Mouse (Mus musculus) liver, embryonic 12.5 days (tissue): ENCODE results near the gene Hlcs. TPM values are rescaled to one million over a fixed set of nuclear protein-coding genes. Genes with fewer than 3 reads are reported as not detected.
A peak's percentile ranks its signal among the peaks of the same experiment; 100 is the strongest.

Source experiments
- ATAC-seq: fragments of 200-750 bp; cut with Nextera tagmentation; 2 replicates; pipeline ENCODE4 v1.8.0; 2017; ENCODE audit warnings: moderate number of reproducible peaks, mild to moderate bottlenecking, moderate library complexity
- H3K27ac ChIP-seq: fragments of 300-500 bp; sonication (generic); 2 replicates; pipeline ENCODE4 v1.5.1; 2016; ENCODE audit warnings: mild to moderate bottlenecking
- H3K27me3 ChIP-seq: fragments of 300-500 bp; sonication (generic); replicated peaks from 2 replicates; pipeline ENCODE4 v1.6.1; 2016; ENCODE audit warnings: mild to moderate bottlenecking, moderate library complexity
- H3K36me3 ChIP-seq: fragments of 300-500 bp; sonication (generic); 2 replicates; pipeline ENCODE4 v1.6.1; 2016; ENCODE audit warnings: mild to moderate bottlenecking, moderate library complexity
- H3K4me1 ChIP-seq: fragments of 300-500 bp; sonication (generic); 2 replicates; pipeline ENCODE4 v1.6.1; 2016
- H3K4me2 ChIP-seq: fragments of 300-500 bp; sonication (generic); 2 replicates; pipeline ENCODE4 v1.6.1; 2016; ENCODE audit warnings: mild to moderate bottlenecking, moderate library complexity
- H3K4me3 ChIP-seq: fragments of 300-500 bp; sonication (generic); 2 replicates; pipeline ENCODE4 v1.5.1; 2016; ENCODE audit warnings: mild to moderate bottlenecking, moderate library complexity
- H3K9ac ChIP-seq: fragments of 300-500 bp; sonication (generic); 2 replicates; pipeline ENCODE4 v1.6.1; 2016; ENCODE audit warnings: mild to moderate bottlenecking, moderate library complexity
- H3K9me3 ChIP-seq: fragments of 300-500 bp; sonication (generic); replicated peaks from 2 replicates; pipeline ENCODE4 v1.6.1; 2016; ENCODE audit warnings: mild to moderate bottlenecking, moderate library complexity
- WGBS: fragments of 180-500 bp; shearing (Covaris S2); methylation state at CpG from one replicate; pipeline ENCODE4 v1.1.7; 2016; ENCODE audit not compliant: insufficient replicate concordance; 5-methylcytosine and 5-hydroxymethylcytosine counted together
- polyA plus RNA-seq: library from polyadenylated mRNA; unstranded; fragments of >200 nt; fragmentation: Nextera tagmentation; extraction: Ambion mirVana; gene quantifications from 2 replicates; pipeline ENCODE4 v1.2.1, GENCODE M21; 2016

Hlcs gene
- polyA plus RNA-seq, 1 experiment from 2014 or later: 4.9 TPM

GRCm38 (mm10) chr16:94235718-94236117 is 77.7 kb downstream of the Hlcs start:
- peaks cover 28% of the 10 kb centered on the region for H3K4me1 ChIP-seq
- peak; percentile 53; the same call in 1 of the 2 replicates for ATAC-seq
- H3K36me3 ChIP-seq: no peaks in the 10 kb centered on the region
- H3K4me3 ChIP-seq: no peak overlapping the region
- H3K4me2 ChIP-seq: no peak overlapping the region
- WGBS: 80% methylated on average over 6 of the region's 6 CpGs
- no peaks in the 10 kb centered on the region for H3K9me3 ChIP-seq
- H3K9ac ChIP-seq: no peak overlapping the region
- H3K27ac ChIP-seq: peak overlapping the region; percentile 66
- H3K27me3 ChIP-seq: no peaks in the 10 kb centered on the region

- no peaks in the 10 kb centered on the region for H3K9me3 ChIP-seq
- ATAC-seq: no peak
- no peak overlapping the region for H3K9ac ChIP-seq
- H3K27me3 ChIP-seq: no peaks in the 10 kb centered on the region
- H3K4me3 ChIP-seq: no peak overlapping the region
- no peaks in the 10 kb centered on the region for H3K36me3 ChIP-seq
- WGBS: 48% methylated on average over 4 of the region's 4 CpGs
- H3K4me1 ChIP-seq: peaks cover 28% of the 10 kb centered on the region
- no peak overlapping the region for H3K27ac ChIP-seq
- H3K4me2 ChIP-seq: no peak overlapping the region
Observed at GRCm38 (mm10) chr16:94234202-94234601, 79.2 kb downstream of the Hlcs start.

DNA sequence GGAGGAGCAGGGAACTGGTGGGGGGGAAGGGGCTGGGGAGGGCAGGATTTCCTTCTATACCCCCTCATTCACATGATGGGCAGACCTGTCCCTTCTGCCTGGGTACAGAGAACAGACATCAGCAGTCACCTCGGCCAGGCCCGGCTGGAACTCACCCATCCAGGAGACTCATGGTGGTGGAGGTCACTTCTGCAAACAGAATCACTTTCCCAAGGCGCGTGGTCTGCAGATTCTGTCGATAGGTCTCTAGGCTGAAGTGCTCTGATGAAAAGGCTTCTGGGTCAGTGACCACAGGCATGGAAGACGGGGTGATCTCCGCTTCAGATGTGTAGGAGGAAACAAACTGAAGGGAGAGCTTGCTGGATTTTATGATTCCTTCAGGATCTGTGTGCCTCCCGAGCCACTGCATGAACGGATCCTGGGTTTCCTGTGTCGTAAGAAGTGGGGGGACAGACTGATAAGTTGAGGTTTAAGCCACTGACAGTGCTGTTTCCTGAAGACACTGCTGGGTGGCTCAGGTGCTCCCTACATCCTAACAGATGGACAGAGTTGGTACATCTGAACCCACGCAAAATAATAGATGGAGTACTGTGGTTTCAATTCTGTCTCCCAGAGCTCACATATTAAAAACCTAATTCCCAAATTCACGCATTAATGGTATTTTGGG is 82.3 kb downstream of the Hlcs start:
- 38% methylated on average over 12 of the region's 12 CpGs for WGBS
- Histone ChIP-seq H3K9me3 (no peaks in the 10 kb centered on the region), H3K27me3 (no peaks in the 10 kb centered on the region), H3K4me3 (no peak overlapping the region), H3K27ac (no peak overlapping the region), H3K36me3 (no peaks in the 10 kb centered on the region), H3K9ac (no peak overlapping the region), H3K4me1 (peaks cover 17% of the 10 kb centered on the region), H3K4me2 (no peak overlapping the region)
- no peak for ATAC-seq

DNA sequence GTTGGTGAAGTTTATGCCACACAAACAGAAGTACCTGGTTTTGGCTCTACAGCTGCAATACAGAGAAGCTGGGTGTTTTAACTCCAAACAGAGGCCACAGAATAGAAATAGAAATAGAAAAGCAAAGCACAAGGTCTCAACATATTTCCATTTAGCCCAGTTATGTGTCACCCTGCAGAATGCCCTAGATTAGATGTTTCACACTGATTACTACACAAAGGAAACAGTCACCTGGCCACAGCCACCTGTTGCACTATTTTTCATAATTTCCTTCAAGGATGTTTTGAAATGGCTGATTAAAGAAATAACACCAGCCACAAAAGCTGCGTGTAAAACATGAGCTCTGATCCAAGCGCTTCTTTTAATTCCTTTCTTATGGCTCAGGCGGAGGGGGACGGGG is 82.9 kb downstream of the Hlcs start:
- Histone ChIP-seq H3K4me1 (peaks cover 12% of the 10 kb centered on the region), H3K27me3 (no peaks in the 10 kb centered on the region), H3K36me3 (no peaks in the 10 kb centered on the region), H3K4me3 (no peak overlapping the region), H3K27ac (no peak overlapping the region), H3K4me2 (no peak overlapping the region), H3K9me3 (no peaks in the 10 kb centered on the region), H3K9ac (no peak overlapping the region)
- ATAC-seq: no peak
- WGBS: 78% methylated on average over 4 of the region's 4 CpGs

DNA sequence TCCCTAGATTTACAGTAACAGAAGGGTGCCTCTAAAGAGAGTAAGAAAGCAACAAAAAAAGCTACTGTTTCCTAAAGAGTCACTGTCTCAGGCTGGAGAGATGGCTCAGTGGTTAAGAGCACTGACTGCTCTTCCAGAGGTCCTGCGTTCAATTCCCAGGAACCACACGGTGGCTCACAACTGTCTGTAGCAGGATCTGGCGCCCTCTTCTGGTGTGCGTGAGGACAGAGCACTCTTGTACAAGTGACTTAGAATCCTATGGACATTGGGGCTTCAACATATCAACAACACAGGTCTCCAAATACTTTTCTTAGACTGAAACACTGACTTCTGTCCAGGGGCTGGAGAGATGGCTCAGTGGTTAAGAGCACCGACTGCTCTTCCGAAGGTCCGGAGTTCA is 83.5 kb downstream of the Hlcs start:
- no peak overlapping the region for H3K27ac ChIP-seq
- no peak overlapping the region for H3K9ac ChIP-seq
- no peak overlapping the region for H3K4me2 ChIP-seq
- WGBS: 89% methylated on average over 7 of the region's 7 CpGs
- no peak overlapping the region for H3K4me3 ChIP-seq
- H3K4me1 ChIP-seq: peaks cover 7% of the 10 kb centered on the region
- ATAC-seq: no peak
- no peaks in the 10 kb centered on the region for H3K9me3 ChIP-seq
- no peaks in the 10 kb centered on the region for H3K27me3 ChIP-seq
- no peaks in the 10 kb centered on the region for H3K36me3 ChIP-seq

DNA sequence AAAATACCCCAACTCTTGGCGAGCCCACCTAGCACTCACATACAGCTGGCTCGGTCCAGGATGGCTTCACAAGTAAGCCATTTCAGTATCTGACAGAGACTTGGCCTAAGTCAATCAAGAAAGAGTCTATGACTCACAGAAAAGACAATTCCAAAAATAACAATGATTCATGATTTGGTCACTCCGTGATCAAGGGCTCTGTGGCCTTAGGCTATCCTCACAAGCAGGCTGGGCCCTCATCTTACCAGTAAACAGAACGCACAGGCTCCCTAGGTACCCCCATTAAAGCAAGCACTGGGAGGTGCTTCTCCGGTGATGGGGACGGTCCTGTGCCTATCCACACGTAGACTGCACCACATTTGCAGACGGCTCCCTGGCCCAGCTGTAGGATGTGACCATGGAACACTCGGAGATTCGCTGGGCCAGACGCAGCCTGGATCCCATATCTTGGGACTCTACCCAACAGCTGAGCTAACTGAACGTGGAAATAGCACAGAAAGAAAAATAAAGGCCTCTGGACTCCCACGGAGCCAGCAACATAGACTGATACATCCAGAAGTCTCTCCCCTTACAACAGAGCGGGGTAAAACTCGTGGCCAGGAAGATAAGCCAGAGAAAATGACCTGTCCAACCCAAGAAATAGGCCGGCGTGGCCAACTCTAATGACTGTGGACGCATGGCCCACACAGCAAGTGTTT is 84.4 kb downstream of the Hlcs start:
- Histone ChIP-seq H3K27ac (no peak overlapping the region), H3K9me3 (no peaks in the 10 kb centered on the region), H3K9ac (no peak overlapping the region), H3K4me1 (peaks cover under 1% of the 10 kb centered on the region), H3K4me3 (no peak overlapping the region), H3K4me2 (no peak overlapping the region), H3K27me3 (no peaks in the 10 kb centered on the region), H3K36me3 (no peaks in the 10 kb centered on the region)
- ATAC-seq: no peak
- 80% methylated on average over 18 of the region's 18 CpGs for WGBS

GRCm38 (mm10) chr16:94227328-94228018 is 85.9 kb downstream of the Hlcs start:
- no peaks in the 10 kb centered on the region for H3K27me3 ChIP-seq
- H3K9me3 ChIP-seq: no peaks in the 10 kb centered on the region
- H3K27ac ChIP-seq: no peak overlapping the region
- no peak overlapping the region for H3K4me2 ChIP-seq
- H3K4me3 ChIP-seq: no peak overlapping the region
- no peak for ATAC-seq
- no peaks in the 10 kb centered on the region for H3K36me3 ChIP-seq
- no peak overlapping the region for H3K9ac ChIP-seq
- WGBS: 73% methylated on average over 18 of the region's 18 CpGs
- no peaks in the 10 kb centered on the region for H3K4me1 ChIP-seq

DNA sequence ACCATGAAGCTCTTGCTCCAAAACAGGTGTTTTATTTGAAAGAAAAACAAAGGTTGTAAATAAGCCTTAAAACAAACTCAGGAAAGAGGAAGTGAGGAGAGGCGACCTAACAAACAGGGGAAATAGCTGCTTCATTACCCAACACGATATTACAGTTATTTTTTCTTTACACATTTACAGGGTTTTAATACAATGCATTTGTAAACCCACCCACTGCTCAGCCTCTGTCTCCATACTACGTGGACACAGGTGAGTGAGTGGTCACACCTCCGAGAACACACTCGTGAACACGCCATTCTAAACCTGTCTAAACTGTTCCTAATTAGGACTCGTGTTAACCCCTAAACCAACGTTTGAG is 90.0 kb downstream of the Hlcs start:
- H3K27me3 ChIP-seq: no peaks in the 10 kb centered on the region
- H3K27ac ChIP-seq: no peak overlapping the region
- no peaks in the 10 kb centered on the region for H3K9me3 ChIP-seq
- H3K9ac ChIP-seq: no peak overlapping the region
- H3K4me3 ChIP-seq: no peak overlapping the region
- WGBS: 45% methylated on average over 8 of the region's 8 CpGs
- ATAC-seq: no peak
- no peaks in the 10 kb centered on the region for H3K36me3 ChIP-seq
- no peak overlapping the region for H3K4me2 ChIP-seq
- H3K4me1 ChIP-seq: no peaks in the 10 kb centered on the region

DNA sequence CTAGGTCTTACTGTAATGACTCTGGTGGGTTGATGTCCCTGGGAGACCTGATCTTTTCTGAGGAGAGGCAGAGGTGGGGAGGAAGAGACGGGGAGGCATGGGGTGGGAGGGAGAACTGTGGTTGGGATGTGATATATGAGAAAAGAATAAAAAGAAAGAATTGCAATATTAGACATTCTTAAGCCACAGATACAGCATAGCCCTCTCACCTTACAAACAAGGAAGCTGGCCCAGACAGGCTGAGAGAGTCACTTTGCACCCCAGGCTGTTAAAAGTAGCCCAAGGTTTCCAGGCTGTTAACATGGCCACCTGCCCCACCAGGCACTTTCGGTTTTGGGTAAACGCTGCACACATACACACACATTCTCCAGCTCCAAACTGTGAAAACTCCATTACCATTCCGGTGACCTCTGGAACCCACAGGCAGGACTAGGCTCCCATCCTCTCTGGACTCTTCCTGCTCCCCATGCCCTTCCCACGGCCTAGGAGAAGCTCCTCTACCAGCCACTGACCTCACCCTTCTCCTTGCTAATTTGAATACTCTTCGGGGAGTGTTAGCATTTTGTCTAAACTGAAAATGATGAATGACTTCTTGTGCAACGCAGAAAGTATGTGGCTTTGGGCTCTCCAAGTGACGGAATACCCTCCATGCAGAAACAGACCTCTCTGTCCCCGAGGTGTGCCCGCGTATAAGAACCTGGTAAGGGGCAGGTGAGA is 90.6 kb downstream of the Hlcs start:
- no peak overlapping the region for H3K4me2 ChIP-seq
- no peaks in the 10 kb centered on the region for H3K36me3 ChIP-seq
- no peak overlapping the region for H3K27ac ChIP-seq
- H3K9me3 ChIP-seq: no peaks in the 10 kb centered on the region
- H3K27me3 ChIP-seq: no peaks in the 10 kb centered on the region
- WGBS: 56% methylated on average over 11 of the region's 11 CpGs
- H3K4me1 ChIP-seq: no peaks in the 10 kb centered on the region
- no peak overlapping the region for H3K9ac ChIP-seq
- no peak overlapping the region for H3K4me3 ChIP-seq
- no peak for ATAC-seq

DNA sequence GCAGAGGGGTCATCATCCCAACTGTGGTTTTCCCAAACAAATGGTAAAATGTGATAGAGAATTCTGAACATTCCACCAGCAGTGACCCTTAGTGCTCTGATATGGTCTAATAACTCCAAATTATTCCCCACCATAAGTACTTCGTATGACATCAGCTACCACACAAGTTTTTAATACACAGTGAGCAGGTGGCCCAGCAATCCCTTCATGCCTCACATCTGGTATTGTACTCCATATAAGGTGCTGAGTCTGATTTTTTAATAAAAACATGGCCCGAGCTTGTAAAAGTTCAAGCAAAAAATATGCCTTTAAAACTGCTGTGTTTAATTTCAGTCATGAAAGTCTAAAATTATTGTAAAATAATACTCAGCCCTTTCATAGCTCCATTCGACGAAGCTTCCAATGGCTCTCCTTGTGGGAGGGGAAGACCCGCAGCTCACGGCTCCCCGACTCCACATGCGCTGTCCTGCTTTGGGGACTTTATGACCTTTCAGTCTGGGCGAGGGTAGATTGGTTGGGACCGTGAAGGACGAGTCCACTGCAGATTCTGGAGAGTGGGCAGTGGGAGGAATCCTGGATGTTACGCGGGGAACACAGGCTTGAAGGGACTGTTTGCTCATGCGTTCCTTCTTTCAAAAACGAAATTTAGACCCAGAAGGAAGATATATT is 102.5 kb downstream of the Hlcs start:
- H3K4me2 ChIP-seq: no peak overlapping the region
- ATAC-seq: no peak
- no peak overlapping the region for H3K9ac ChIP-seq
- 82% methylated on average over 15 of the region's 15 CpGs for WGBS
- H3K4me3 ChIP-seq: no peak overlapping the region
- no peaks in the 10 kb centered on the region for H3K27me3 ChIP-seq
- no peaks in the 10 kb centered on the region for H3K36me3 ChIP-seq
- 0 out of 2 replicates have a peak, but pooled peaks cover 5% of the 10 kb centered on the region for H3K4me1 ChIP-seq
- H3K27ac ChIP-seq: no peak overlapping the region
- H3K9me3 ChIP-seq: no peaks in the 10 kb centered on the region

GRCm38 (mm10) chr16:94209626-94210025 is 103.7 kb downstream of the Hlcs start:
- 65% methylated on average over 3 of the region's 3 CpGs for WGBS
- Histone ChIP-seq H3K27ac (no peak overlapping the region), H3K4me2 (no peak overlapping the region)

More at GRCm38 (mm10) chr16:94209626-94210025, 103.7 kb downstream of the Hlcs start:
- no peak overlapping the region for H3K9ac ChIP-seq
- no peak overlapping the region for H3K4me3 ChIP-seq
- no peaks in the 10 kb centered on the region for H3K36me3 ChIP-seq
- ATAC-seq: no peak
- no peaks in the 10 kb centered on the region for H3K27me3 ChIP-seq
- H3K4me1 ChIP-seq: 0 out of 2 replicates have a peak, but pooled peaks cover 7% of the 10 kb centered on the region
- no peaks in the 10 kb centered on the region for H3K9me3 ChIP-seq
